Mouse (Mus musculus) liver, postnatal 0 days (tissue): ENCODE measurements around the gene Nkx2-3. TPM values are rescaled to one million over a fixed set of nuclear protein-coding genes. Genes with fewer than 3 reads are reported as not detected.

Experiments
- ATAC-seq: fragments of 200-750 bp; cut with Nextera tagmentation; 2 replicates; pipeline ENCODE4 v1.8.0; 2017; ENCODE audit warnings: mild to moderate bottlenecking, moderate library complexity
- DNase-seq: peaks from one replicate; pipeline ENCODE4 v3.0.0-alpha.2; 2016
- H3K27ac ChIP-seq: fragments of 300-500 bp; sonication (generic); 2 replicates; pipeline ENCODE4 v1.5.1; 2014; ENCODE audit warnings: antibody characterized with exemption, moderate library complexity, mild to moderate bottlenecking, low read depth
- H3K27me3 ChIP-seq: fragments of 300-500 bp; sonication (generic); 2 replicates; pipeline ENCODE4 v1.6.1; 2014; ENCODE audit warnings: low read length, control low read depth, mixed read lengths; ENCODE audit not compliant: insufficient read depth
- H3K36me3 ChIP-seq: fragments of 300-500 bp; sonication (generic); replicated peaks from 2 replicates; pipeline ENCODE4 v1.6.1; 2014; ENCODE audit warnings: mild to moderate bottlenecking, control low read depth, low read length, moderate library complexity, mixed read lengths; ENCODE audit not compliant: insufficient read depth
- H3K4me1 ChIP-seq: fragments of 300-500 bp; sonication (generic); 2 replicates; pipeline ENCODE4 v1.6.1; 2014; ENCODE audit warnings: antibody characterized with exemption, mild to moderate bottlenecking, control low read depth; ENCODE audit not compliant: insufficient read depth
- H3K4me2 ChIP-seq: fragments of 300-500 bp; sonication (generic); 2 replicates; pipeline ENCODE4 v1.6.1; 2014; ENCODE audit warnings: low read depth, mild to moderate bottlenecking, low read length, moderate library complexity, mixed read lengths
- H3K4me3 ChIP-seq: fragments of 300-500 bp; sonication (generic); 2 replicates; pipeline ENCODE4 v1.5.1; 2014; ENCODE audit warnings: low read depth, low read length
- H3K9ac ChIP-seq: fragments of 300-500 bp; sonication (generic); replicated peaks from 2 replicates; pipeline ENCODE4 v1.6.1; 2014; ENCODE audit warnings: mild to moderate bottlenecking, moderate library complexity
- H3K9me3 ChIP-seq: fragments of 300-500 bp; sonication (generic); 2 replicates; pipeline ENCODE4 v1.6.1; 2016; ENCODE audit warnings: mild to moderate bottlenecking, control low read depth, low read length, mixed read lengths
- CTCF ChIP-seq: sonication (generic); IDR thresholded peaks from 2 replicates; pipeline ENCODE4 v1.5.1; 2016; ENCODE audit warnings: antibody characterized with exemption, low read depth
- EP300 ChIP-seq: IDR thresholded peaks from 2 replicates; pipeline ENCODE4 v1.6.1; 2016; ENCODE audit warnings: antibody characterized with exemption, low read depth, mild to moderate bottlenecking
- WGBS: fragments of 180-500 bp; shearing (Covaris S2); extraction: QIAGEN DNeasy Blood & Tissue Kit; methylation state at CpG from one replicate; pipeline ENCODE4 v1.1.7; 2014; ENCODE audit not compliant: insufficient replicate concordance; 5-methylcytosine and 5-hydroxymethylcytosine counted together
- polyA plus RNA-seq: library from polyadenylated mRNA; unstranded; fragments of >200 nt; fragmentation: Nextera tagmentation; extraction: Ambion mirVana; gene quantifications from 2 replicates; pipeline ENCODE4 v1.2.1, GENCODE M21; 2015

The Nkx2-3 gene
- polyA plus RNA-seq, 1 experiment from 2014 or later = 0.13 TPM

DNA sequence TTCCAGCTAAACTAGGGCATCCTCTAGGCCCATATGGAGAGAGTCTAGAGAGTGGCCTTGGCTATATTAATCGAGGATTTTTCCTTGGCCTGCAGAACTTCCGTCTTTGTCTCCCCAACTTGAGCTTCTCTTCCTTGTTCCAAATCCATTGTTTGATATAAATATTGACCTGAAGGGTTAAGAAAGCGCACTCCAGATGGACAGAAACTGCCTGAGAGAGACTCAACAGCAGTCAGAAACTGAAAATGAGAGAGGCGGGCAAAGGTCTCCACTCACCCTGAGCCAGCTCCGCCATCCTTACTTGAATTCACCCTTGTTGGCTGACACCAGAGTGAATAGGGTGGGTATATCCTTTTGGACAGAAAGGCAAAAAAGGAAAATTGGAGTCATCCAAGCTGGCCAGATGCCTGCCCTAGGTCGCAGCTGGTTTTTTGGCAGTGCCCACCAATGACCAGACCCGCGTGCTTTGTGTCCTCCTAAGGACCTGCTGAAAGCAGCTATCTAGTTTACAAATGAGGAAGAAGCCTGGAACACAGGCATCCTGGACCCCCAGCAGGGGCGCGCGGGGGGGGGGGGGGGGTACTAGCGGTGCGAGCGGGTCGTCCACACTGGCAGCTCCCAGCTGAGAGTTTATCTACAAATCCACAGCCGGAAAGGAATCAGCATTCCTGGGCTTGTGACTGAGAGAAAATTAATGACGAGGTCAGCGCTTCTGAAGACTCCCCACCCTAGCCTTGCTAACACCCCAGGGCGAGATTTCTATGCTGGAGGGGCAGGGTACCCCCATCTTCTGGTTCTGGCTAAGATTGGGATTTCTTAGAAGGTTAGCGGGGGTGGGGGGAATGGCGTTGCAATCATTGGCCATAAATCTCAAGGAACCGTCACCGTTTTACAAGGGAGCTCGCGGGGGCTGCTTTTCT, 13.1 kb upstream of the Nkx2-3 start:
- TF ChIP-seq CTCF (no peak), EP300 (no peak)
- Histone ChIP-seq H3K36me3 (no peaks in the 10 kb centered on the region), H3K9ac (no peak overlapping the region), H3K27me3 (peaks cover 95% of the 10 kb centered on the region), H3K9me3 (no peaks in the 10 kb centered on the region), H3K4me2 (0 out of 2 replicates have a peak overlapping the region, but pooled peaks have one; percentile 29), H3K4me3 (no peak overlapping the region), H3K27ac (no peak overlapping the region), H3K4me1 (no peaks in the 10 kb centered on the region)
- ATAC-seq = no peak
- WGBS = 13% methylated on average over 24 of the region's 25 CpGs
- DNase-seq = no peak

DNA sequence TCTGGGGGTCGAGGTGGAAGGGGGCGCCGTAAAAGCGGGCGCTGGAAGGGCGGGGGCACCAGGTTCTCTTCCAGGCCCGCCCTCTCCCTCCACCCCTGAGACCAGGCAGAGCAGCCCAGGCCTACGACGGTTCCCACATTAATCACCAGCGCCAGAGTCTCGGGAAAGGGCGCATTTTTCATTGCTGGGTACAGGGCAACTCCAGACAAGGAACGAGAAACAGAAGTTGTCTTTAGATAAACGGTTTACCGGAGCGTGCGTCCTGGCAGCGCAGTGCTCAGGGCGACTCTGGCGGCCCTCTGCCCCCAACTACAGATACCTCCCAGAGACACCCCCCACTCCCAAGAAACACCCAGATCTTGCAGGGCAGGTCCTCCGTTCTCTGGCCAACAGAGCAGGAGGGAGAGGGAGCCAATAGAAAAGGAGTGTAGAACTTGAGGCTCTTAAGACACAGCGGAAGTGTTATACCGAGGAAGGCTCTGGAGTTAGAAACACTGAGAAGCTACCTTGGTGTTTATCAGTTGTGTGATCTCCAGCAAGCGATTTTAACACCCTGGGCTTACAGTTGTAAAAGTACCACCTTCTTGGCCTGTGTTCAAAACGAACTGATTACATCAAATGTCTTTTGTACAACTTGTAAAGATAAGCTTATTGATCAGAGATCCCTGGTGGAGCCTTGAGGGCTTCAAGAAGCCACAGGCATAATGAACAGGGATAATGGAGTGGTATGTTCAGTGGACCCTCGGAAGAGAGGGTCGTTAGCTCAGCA, 12.2 kb upstream of the Nkx2-3 start:
- Histone ChIP-seq H3K27ac (no peak overlapping the region), H3K9ac (no peak overlapping the region), H3K36me3 (no peaks in the 10 kb centered on the region), H3K4me3 (no peak overlapping the region), H3K27me3 (peaks cover 98% of the 10 kb centered on the region), H3K4me2 (peak overlapping the region; percentile 29; the same call in 1 of the 2 replicates), H3K9me3 (no peaks in the 10 kb centered on the region), H3K4me1 (no peaks in the 10 kb centered on the region)
- TF ChIP-seq CTCF = no peak
- no peak for TF ChIP-seq EP300
- ATAC-seq (0 out of 2 replicates have a peak, but pooled peaks have one; percentile 23), DNase-seq (no peak)
- 3% methylated on average over 27 of the region's 27 CpGs for WGBS

DNA sequence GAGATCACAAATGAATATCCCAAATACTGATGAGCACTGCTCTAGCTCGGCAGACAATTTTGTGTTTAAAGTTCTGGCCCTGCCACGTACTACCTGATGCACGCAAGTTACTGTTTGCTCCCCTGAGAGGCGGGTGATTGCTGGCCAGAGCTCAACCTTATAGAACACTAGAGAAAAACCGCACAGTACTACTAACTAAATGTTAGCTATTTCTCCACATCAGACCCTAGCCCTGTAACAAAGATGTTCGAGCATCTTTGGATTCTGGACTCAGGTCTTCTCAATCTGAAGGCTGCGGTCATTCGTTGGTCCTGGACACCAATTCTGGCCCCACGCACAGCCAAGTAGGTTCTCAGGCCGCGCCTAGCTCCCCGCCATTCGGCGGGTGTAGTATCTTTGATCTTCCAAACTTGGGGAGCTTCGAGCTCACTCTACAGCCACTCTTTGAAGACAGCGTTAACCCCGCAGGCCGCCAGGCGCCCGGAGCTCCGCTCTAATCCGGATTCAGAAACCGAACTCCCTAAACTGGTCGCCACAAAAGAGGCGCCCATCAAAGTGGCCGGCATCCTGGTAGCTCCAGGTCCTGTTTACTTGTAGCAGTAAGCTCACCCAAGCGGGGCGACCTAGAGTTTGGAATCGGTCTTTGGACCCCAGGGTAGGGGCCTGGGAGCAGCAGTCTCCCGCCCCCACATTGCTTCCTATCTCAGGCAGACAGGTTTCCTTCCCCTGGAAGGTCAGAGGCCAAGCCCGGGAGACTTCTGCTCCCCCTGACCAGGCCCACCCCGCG, 11.4 kb upstream of the Nkx2-3 start:
- H3K27ac ChIP-seq = no peak overlapping the region
- ATAC-seq (no peak), DNase-seq (no peak)
- H3K4me3 ChIP-seq = no peak overlapping the region
- H3K4me1 ChIP-seq = no peaks in the 10 kb centered on the region
- H3K36me3 ChIP-seq = no peaks in the 10 kb centered on the region
- H3K4me2 ChIP-seq = no peak overlapping the region
- 9% methylated on average over 33 of the region's 33 CpGs for WGBS
- H3K9ac ChIP-seq = no peak overlapping the region
- H3K27me3 ChIP-seq = peaks cover 98% of the 10 kb centered on the region
- no peaks in the 10 kb centered on the region for H3K9me3 ChIP-seq
- TF ChIP-seq EP300 = no peak
- TF ChIP-seq CTCF = no peak

DNA sequence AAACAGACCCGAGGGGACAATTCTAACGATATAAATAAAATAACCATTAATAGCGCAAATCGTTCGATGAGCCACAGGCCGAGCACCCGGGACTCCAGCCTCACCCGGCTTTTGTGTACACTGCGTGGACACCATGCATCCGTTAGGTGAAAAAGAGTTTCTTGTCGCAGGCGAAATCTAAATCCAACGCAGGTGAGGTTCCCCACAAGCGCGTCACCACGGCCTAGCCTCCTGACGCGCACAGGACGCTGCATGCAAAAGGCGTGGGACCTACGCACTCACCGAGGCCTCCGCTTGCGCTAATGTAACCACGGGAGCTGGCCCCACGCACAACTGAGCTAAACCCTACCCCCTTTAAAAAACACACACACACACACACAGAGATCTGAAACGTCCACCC, 10.7 kb upstream of the Nkx2-3 start:
- DNase-seq = no peak

DNA sequence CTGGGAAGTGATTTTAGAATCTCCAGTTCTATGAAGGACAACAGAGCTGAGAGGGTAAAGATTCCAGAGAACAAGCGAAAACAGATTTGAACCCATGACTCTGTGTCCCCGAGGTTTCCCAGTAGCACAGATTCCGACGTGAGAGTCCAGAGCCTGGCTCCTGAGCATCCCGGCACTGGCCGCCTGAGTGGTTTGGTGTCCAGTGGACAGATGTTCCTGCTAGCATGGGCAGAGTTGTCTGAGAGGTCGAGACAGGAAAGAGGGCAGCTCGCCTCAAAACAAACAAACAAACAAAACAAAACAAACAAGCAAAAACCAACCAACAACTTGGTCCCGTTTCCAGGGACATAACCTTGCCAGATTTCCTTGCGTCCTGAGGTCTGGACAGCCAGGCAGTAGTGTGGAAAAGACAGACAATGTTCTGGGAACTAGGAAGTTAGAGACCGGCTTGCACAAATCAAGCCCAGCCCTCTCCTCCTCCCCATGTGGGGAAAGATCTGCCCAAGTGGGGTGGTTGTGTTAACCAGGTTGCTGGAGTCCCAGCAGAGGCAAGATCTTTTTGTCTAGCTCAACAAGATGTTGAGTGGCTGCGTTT, 10.0 kb upstream of the Nkx2-3 start:
- Histone ChIP-seq H3K4me2 (no peak overlapping the region), H3K27ac (no peak overlapping the region), H3K36me3 (no peaks in the 10 kb centered on the region), H3K27me3 (peaks cover 99% of the 10 kb centered on the region), H3K9me3 (no peaks in the 10 kb centered on the region), H3K4me1 (no peaks in the 10 kb centered on the region), H3K9ac (no peak overlapping the region), H3K4me3 (no peak overlapping the region)
- DNase-seq (no peak), ATAC-seq (no peak)
- 36% methylated on average over 12 of the region's 12 CpGs for WGBS
- TF ChIP-seq EP300 (no peak), CTCF (no peak)

More for the DNA sequence above, 10.7 kb upstream of the Nkx2-3 start:
- Histone ChIP-seq H3K27me3 (peaks cover 99% of the 10 kb centered on the region), H3K4me1 (no peaks in the 10 kb centered on the region), H3K27ac (no peak overlapping the region), H3K9ac (no peak overlapping the region), H3K9me3 (no peaks in the 10 kb centered on the region), H3K4me2 (no peak overlapping the region), H3K4me3 (no peak overlapping the region), H3K36me3 (no peaks in the 10 kb centered on the region)
- TF ChIP-seq CTCF (no peak), EP300 (no peak)
- 11% methylated on average over 27 of the region's 27 CpGs for WGBS
- ATAC-seq = no peak
